In the genomic region with DNA sequence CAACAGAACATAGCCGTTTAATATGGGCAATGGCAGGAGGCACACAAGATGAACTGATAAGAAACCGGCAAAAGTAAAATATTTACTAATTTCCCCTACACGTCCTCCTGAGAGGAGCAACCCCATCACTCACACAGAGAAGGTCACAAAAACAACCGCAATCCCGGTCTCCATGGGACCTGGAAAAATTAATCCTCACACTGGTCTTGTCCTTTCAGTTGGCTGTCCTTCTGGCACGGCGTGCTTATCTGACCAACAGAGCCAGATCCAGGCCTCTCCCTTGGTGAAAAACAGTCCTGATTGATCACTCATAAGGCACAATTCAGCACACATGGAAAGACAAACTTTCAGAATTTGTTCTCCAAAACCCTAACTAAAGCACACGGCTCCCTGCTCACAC, we compare ENCODE assay signal across 13 mouse cellular contexts.
"Had no signal": no experiment of that assay in that cellular context is flagged by ENCODE, and none has a peak within 500 bp of the region (broad histone marks: within the 10 kb centered on the region; RNA-seq: fewer than 3 reads in every experiment).

No protein-coding gene starts in this region.

- DNase-seq: kidney, postnatal 10 days; kidney, postnatal 36 days; left cerebral cortex, postnatal 4 days; liver, postnatal 0 days; lung, embryonic 14.5 days; right cerebral cortex, adult 18-20 months; right cerebral cortex, postnatal 14 days; right cerebral cortex, postnatal 4 days; spleen, adult 18-20 months; thymus, postnatal 25 days had no signal

- ATAC-seq: liver, postnatal 0 days; lung, postnatal 0 days; midbrain, embryonic 13.5 days; midbrain, embryonic 16.5 days had no signal
